Mouse (Mus musculus) embryonic fibroblast, embryonic 13.5 days (primary cell): ENCODE measurements around the gene Wdr61.

Experiments used
- CTCF ChIP-seq: IDR thresholded peaks from 2 replicates; pipeline ENCODE4 v1.5.1; 2011; ENCODE audit warnings: mild to moderate bottlenecking, control low read depth, low read length, moderate library complexity, borderline replicate concordance; ENCODE audit not compliant: insufficient read depth
- POLR2A ChIP-seq: IDR thresholded peaks from 2 replicates; pipeline ENCODE4 v1.6.1; 2011; ENCODE audit warnings: low read depth, mild to moderate bottlenecking, control low read depth, low read length, moderate library complexity

- no peak for TF ChIP-seq CTCF
- no peak for TF ChIP-seq POLR2A
These were observed 26.9 kb downstream of the Wdr61 start for GRCm38 (mm10) chr9:54707288-54707999.
